Mouse (Mus musculus): Measurements from ENCODE around the gene Mcm8.

Mcm8 gene

GRCm38 (mm10) chr2:132873657-132874326 is 57.9 kb downstream of the Mcm8 start:
- DNase-seq = no peak

- no peak for DNase-seq
Measured at GRCm38 (mm10) chr2:132876991-132877390, 61.0 kb downstream of the Mcm8 start.

GRCm38 (mm10) chr2:132879261-132880044 is 63.5 kb downstream of the Mcm8 start:
- peak; percentile 18 to 47 for DNase-seq

- no peak for DNase-seq
Measured at GRCm38 (mm10) chr2:132880844-132881645, 65.1 kb downstream of the Mcm8 start, which contains the start of gene Lrrn4. Gene Lrrn4 (minus strand): TSS chr2:132880891.

- no peak for DNase-seq
Measured at GRCm38 (mm10) chr2:132884303-132884967, 68.5 kb downstream of the Mcm8 start.

GRCm38 (mm10) chr2:132885312-132885711 is 69.4 kb downstream of the Mcm8 start:
- DNase-seq = no peak
